Mouse (Mus musculus): Measurements from ENCODE around the gene Trim29. TPM values are rescaled to one million over a fixed set of nuclear protein-coding genes. Genes with fewer than 3 reads are reported as not detected.

The Trim29 gene
- polyA plus RNA-seq (2016; fragmentation: Nextera tagmentation; extraction: Ambion mirVana), result 12.3 and 12.9 TPM in 2 replicates

GRCm38 (mm10) chr9:43310538-43310937, at the start of gene Trim29:
Gene Trim29, plus strand, starts transcription at chr9:43310848.
- Histone ChIP-seq H3K9me3 (no peaks in the 10 kb centered on the region), H3K4me2 (replicated peaks) (peak within 1 kb of the TSS; percentile 3; the same call in 1 of the 2 replicates), H3K27ac (no peak within 1 kb of the TSS), H3K4me3 (no peak within 1 kb of the TSS), H3K9ac (no peak within 1 kb of the TSS), H3K4me1 (peaks cover 9% of the 10 kb centered on the region; the same call in 1 of the 2 replicates), H3K36me3 (no peaks in the 10 kb centered on the region), H3K27me3 (no peaks in the 10 kb centered on the region)
- ATAC-seq (ENCODE audit: insufficient number of reproducible peaks, insufficient read depth, low FRiP score, low TSS enrichment), result no peak
- WGBS, result 62% methylated on average over 12 of the region's 12 CpGs

- Histone ChIP-seq H3K4me1 (peaks cover 61% of the 10 kb centered on the region), H3K4me3 (no peak overlapping the region), H3K27ac (peak overlapping the region; percentile 97), H3K27me3 (no peaks in the 10 kb centered on the region), H3K4me2 (replicated peaks) (no peak overlapping the region; the same call in 1 of the 2 replicates), H3K9me3 (no peaks in the 10 kb centered on the region), H3K36me3 (no peaks in the 10 kb centered on the region), H3K9ac (no peak overlapping the region)
- peak; percentile 78 for ATAC-seq (ENCODE audit: insufficient number of reproducible peaks, insufficient read depth, low FRiP score, low TSS enrichment)
- WGBS, result 18% methylated on average over 3 of the region's 4 CpGs
Observed at GRCm38 (mm10) chr9:43261124-43261907, 49.3 kb upstream of the Trim29 start.

DNA sequence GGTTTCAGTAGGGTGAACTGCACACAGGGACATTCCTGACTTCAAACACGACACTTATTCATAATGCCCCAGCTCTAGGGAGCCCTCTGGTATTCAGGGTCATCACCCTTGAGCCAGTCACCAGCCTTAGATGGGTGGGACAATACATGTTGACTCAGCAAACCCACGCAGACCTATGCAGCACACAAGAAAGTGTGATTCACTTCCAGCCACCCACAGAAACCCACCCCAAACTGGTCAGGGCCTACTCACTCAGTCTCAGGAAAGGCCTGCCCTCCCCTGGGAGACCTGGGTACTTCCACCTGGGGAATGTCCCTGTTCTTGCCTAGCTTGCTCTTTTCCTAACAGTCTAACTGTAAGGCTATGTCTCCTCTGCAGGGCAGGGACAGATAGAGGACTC, 48.7 kb upstream of the Trim29 start:
- WGBS, result 25% methylated on average over 2 of the region's 2 CpGs

GRCm38 (mm10) chr9:43262390-43262789, 48.3 kb upstream of the Trim29 start:
- no peaks in the 10 kb centered on the region for H3K36me3 ChIP-seq
- no peaks in the 10 kb centered on the region for H3K27me3 ChIP-seq
- H3K4me2 ChIP-seq (replicated peaks), result no peak overlapping the region
- ATAC-seq (ENCODE audit: insufficient number of reproducible peaks, insufficient read depth, low FRiP score, low TSS enrichment), result peak; percentile 10; the same call in 1 of the 2 replicates
- 46% methylated on average over 4 of the region's 4 CpGs for WGBS
- H3K9me3 ChIP-seq, result no peaks in the 10 kb centered on the region
- H3K4me1 ChIP-seq, result peaks cover 57% of the 10 kb centered on the region
- H3K27ac ChIP-seq, result peak overlapping the region; percentile 97
- no peak overlapping the region for H3K4me3 ChIP-seq
- no peak overlapping the region for H3K9ac ChIP-seq

More for the DNA sequence above, 48.7 kb upstream of the Trim29 start:
- H3K27ac ChIP-seq, result peak overlapping the region; percentile 97
- no peak overlapping the region for H3K9ac ChIP-seq
- H3K27me3 ChIP-seq, result no peaks in the 10 kb centered on the region
- H3K4me2 ChIP-seq (replicated peaks), result no peak overlapping the region
- no peak overlapping the region for H3K4me3 ChIP-seq
- no peaks in the 10 kb centered on the region for H3K36me3 ChIP-seq
- peaks cover 61% of the 10 kb centered on the region for H3K4me1 ChIP-seq
- no peaks in the 10 kb centered on the region for H3K9me3 ChIP-seq
- ATAC-seq (ENCODE audit: insufficient number of reproducible peaks, insufficient read depth, low FRiP score, low TSS enrichment), result no peak

DNA sequence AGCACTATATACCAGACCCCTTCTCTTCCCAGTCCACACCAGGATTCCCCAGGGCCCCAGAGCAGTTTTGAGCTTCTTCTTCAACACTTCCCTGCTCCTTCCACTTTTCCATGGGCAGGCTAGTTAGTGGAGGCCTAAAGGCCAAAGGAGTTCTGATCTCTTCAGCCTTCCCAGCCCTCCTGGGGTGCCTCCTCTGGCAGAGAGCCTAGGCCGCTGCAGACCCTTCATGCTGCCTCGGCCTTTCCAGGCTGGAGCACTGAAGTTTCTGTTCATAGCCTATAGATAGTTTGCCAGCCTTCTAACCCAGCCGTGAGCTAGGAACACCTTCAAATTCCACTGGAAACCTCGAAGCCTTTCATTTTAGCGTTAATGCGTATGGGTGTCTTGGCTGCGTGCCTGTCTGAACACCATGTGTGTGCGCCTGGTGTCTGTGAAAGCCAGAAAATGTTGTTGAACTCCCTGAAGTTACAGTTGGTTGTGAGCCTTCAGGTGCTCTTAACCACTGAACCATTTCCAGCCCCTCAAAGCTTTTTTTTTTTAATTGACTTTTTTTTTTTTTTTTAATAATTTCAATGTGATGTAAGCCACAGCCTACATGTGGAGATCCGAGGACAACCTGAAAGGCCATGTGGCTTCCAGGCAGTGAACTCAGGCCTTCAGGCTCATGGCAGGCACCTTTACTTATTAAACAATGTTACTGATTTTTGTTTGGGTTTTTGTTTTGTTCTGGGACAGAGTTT, 47.7 kb upstream of the Trim29 start:
- H3K9ac ChIP-seq, result no peak overlapping the region
- H3K9me3 ChIP-seq, result no peaks in the 10 kb centered on the region
- ATAC-seq (ENCODE audit: insufficient number of reproducible peaks, insufficient read depth, low FRiP score, low TSS enrichment), result 0 out of 2 replicates have a peak, but pooled peaks have one; percentile 1
- no peaks in the 10 kb centered on the region for H3K27me3 ChIP-seq
- H3K4me3 ChIP-seq, result no peak overlapping the region
- 51% methylated on average over 9 of the region's 9 CpGs for WGBS
- peaks cover 54% of the 10 kb centered on the region for H3K4me1 ChIP-seq
- H3K4me2 ChIP-seq (replicated peaks), result no peak overlapping the region
- H3K27ac ChIP-seq, result peak overlapping the region; percentile 97
- H3K36me3 ChIP-seq, result no peaks in the 10 kb centered on the region

- WGBS, result 10% methylated on average over 11 of the region's 11 CpGs
- ATAC-seq (ENCODE audit: insufficient number of reproducible peaks, insufficient read depth, low FRiP score, low TSS enrichment), result no peak
- no peak overlapping the region for H3K9ac ChIP-seq
- peak overlapping the region; percentile 97 for H3K27ac ChIP-seq
- H3K4me3 ChIP-seq, result no peak overlapping the region
- H3K9me3 ChIP-seq, result 0 out of 2 replicates have a peak, but pooled peaks cover 3% of the 10 kb centered on the region
- H3K27me3 ChIP-seq, result no peaks in the 10 kb centered on the region
- no peak overlapping the region for H3K4me2 ChIP-seq (replicated peaks)
- peaks cover 54% of the 10 kb centered on the region for H3K4me1 ChIP-seq
- no peaks in the 10 kb centered on the region for H3K36me3 ChIP-seq
Observed at GRCm38 (mm10) chr9:43263946-43264451, 46.6 kb upstream of the Trim29 start.

DNA sequence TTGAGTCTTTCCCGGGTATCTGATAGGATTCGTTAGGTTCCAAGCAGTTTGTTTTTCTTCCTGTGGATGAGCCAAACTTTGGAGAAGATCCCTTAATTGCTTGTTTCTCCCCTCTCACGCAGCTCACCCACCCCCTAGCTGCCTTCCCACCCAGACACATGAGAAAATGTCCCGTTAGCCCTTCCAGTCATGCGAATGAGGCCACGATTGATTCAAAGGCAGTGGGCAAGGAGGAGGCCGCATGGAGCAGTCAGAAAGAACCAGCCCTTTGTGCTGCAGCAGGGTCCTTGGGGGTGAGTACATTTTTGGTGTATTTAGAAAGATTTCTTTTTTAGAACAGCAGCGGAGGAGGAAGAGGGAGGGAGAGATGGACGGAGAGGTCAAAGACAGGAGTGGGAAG, 45.5 kb upstream of the Trim29 start:
- Histone ChIP-seq H3K4me2 (replicated peaks) (no peak overlapping the region), H3K9me3 (0 out of 2 replicates have a peak, but pooled peaks cover 3% of the 10 kb centered on the region), H3K27ac (peak overlapping the region; percentile 30; the same call in 1 of the 2 replicates), H3K4me1 (peaks cover 47% of the 10 kb centered on the region), H3K27me3 (peaks cover 7% of the 10 kb centered on the region; the same call in 1 of the 2 replicates), H3K9ac (no peak overlapping the region), H3K36me3 (no peaks in the 10 kb centered on the region), H3K4me3 (no peak overlapping the region)
- 43% methylated on average over 9 of the region's 9 CpGs for WGBS
- no peak for ATAC-seq (ENCODE audit: insufficient number of reproducible peaks, insufficient read depth, low FRiP score, low TSS enrichment)

GRCm38 (mm10) chr9:43267357-43267756, 43.3 kb upstream of the Trim29 start:
- no peak for ATAC-seq (ENCODE audit: insufficient number of reproducible peaks, insufficient read depth, low FRiP score, low TSS enrichment)
- peaks cover 46% of the 10 kb centered on the region for H3K4me1 ChIP-seq

GRCm38 (mm10) chr9:43269166-43269565, 41.5 kb upstream of the Trim29 start:
- Histone ChIP-seq H3K4me2 (replicated peaks) (no peak overlapping the region), H3K4me3 (no peak overlapping the region), H3K27me3 (peaks cover 26% of the 10 kb centered on the region), H3K27ac (no peak overlapping the region), H3K4me1 (peaks cover 30% of the 10 kb centered on the region), H3K9ac (no peak overlapping the region), H3K9me3 (0 out of 2 replicates have a peak, but pooled peaks cover 3% of the 10 kb centered on the region), H3K36me3 (no peaks in the 10 kb centered on the region)
- WGBS, result 19% methylated on average over 8 of the region's 8 CpGs
- no peak for ATAC-seq (ENCODE audit: insufficient number of reproducible peaks, insufficient read depth, low FRiP score, low TSS enrichment)

More at GRCm38 (mm10) chr9:43267357-43267756, 43.3 kb upstream of the Trim29 start:
- Histone ChIP-seq H3K9me3 (0 out of 2 replicates have a peak, but pooled peaks cover 3% of the 10 kb centered on the region), H3K9ac (no peak overlapping the region), H3K36me3 (no peaks in the 10 kb centered on the region), H3K4me2 (replicated peaks) (no peak overlapping the region), H3K27me3 (peaks cover 26% of the 10 kb centered on the region), H3K4me3 (no peak overlapping the region), H3K27ac (no peak overlapping the region)
- 73% methylated on average over 8 of the region's 8 CpGs for WGBS

DNA sequence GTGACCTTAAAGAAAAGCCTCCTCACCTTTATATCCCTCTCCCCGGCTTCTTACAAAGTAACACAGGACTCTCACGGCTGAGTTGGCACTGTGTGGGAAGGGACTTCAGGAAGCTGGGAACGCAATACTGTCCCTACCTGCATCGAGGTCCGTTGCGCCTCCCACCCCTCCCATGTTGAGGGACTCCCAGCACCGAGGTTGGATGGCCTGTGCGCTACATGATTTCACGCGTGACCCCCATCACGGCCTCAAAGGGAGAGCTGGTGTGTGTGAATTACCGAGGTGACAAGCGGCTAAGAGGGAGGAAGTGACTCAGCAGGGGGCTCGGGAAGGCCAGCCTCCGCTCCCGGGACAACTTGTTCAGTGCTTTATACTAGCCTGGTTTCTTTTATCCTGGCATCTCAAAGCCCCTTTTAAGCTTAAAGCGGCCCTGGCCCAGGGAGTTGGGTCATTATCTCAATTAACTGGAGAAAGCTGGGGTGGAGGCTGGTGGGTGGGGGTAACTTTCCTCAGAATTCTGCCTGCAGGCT, 39.9 kb upstream of the Trim29 start:
- Histone ChIP-seq H3K4me2 (replicated peaks) (peak overlapping the region; percentile 27), H3K27me3 (peaks cover 26% of the 10 kb centered on the region), H3K4me3 (no peak overlapping the region), H3K36me3 (no peaks in the 10 kb centered on the region), H3K9me3 (0 out of 2 replicates have a peak, but pooled peaks cover 3% of the 10 kb centered on the region), H3K9ac (no peak overlapping the region), H3K4me1 (peaks cover 20% of the 10 kb centered on the region), H3K27ac (no peak overlapping the region)
- 4% methylated on average over 17 of the region's 17 CpGs for WGBS
- ATAC-seq (ENCODE audit: insufficient number of reproducible peaks, insufficient read depth, low FRiP score, low TSS enrichment), result no peak

DNA sequence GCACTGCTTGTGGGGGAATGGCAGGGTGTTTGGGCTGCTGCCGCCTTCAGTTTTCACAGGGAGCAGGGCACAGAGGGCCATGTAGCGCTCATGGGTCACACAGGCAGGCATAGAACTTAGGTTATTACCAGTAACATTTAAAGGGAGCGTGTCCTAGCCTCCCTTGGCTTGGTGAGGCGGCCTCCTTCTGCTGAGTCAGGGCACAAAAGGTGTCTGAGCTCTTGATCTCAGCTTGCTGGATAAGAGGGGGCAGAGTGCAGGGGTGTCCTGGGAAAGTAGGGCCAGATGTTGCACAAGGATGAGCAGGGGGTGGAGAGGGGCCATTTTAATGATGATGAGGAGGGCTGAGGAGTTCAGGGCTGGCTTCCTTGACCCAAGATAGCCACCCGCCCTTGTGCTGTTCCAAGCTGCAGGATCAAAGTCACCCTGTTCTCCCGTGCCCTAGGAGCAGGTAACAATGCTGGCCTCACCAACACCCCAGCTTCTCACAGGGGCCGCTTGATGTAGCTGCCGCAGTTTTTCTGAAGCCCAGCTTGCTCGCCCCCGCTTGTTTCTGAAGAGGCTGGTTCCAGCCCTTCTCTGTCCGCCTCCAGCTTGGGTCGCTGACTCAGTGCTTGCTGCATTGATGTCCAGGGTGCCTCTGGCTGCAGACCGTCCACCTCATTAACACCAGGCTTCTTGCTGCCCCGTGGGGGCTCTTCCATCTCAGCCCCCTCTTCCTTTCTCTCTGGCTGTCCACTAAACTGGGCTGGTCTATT, 38.7 kb upstream of the Trim29 start:
- no peak overlapping the region for H3K27ac ChIP-seq
- peaks cover 20% of the 10 kb centered on the region for H3K4me1 ChIP-seq
- 54% methylated on average over 14 of the region's 14 CpGs for WGBS

More for the DNA sequence above, 38.7 kb upstream of the Trim29 start:
- H3K27me3 ChIP-seq, result peaks cover 26% of the 10 kb centered on the region
- 0 out of 2 replicates have a peak, but pooled peaks cover 3% of the 10 kb centered on the region for H3K9me3 ChIP-seq
- ATAC-seq (ENCODE audit: insufficient number of reproducible peaks, insufficient read depth, low FRiP score, low TSS enrichment), result no peak
- no peak overlapping the region; the same call in 1 of the 2 replicates for H3K9ac ChIP-seq
- no peak overlapping the region for H3K4me3 ChIP-seq
- no peaks in the 10 kb centered on the region for H3K36me3 ChIP-seq
- no peak overlapping the region for H3K4me2 ChIP-seq (replicated peaks)
